Mouse (Mus musculus) G1E (cell line): ENCODE data around the gene Megf6.

ENCODE experiments used
- CTCF ChIP-seq: IDR thresholded peaks from 2 replicates; pipeline ENCODE4 v1.5.1; 2012; ENCODE audit warnings: low read depth, low read length, inconsistent platforms, mixed read lengths
- GATA1 ChIP-seq: IDR thresholded peaks from 2 replicates; pipeline ENCODE4 v1.6.1; 2012; ENCODE audit warnings: borderline replicate concordance, low read length, inconsistent platforms, mixed read lengths
- GATA2 ChIP-seq: IDR thresholded peaks from 2 replicates; pipeline ENCODE4 v1.6.1; 2012; ENCODE audit warnings: low read depth, low read length, inconsistent platforms, borderline replicate concordance
- TAL1 ChIP-seq: conservative IDR thresholded peaks from 2 replicates; pipeline ENCODE4 v1.6.1; 2012; ENCODE audit warnings: low read depth, low read length, inconsistent platforms, mixed read lengths

GRCm38 (mm10) chr4:154217711-154218350 lies 47.3 kb downstream of the Megf6 start:
- no peak for TF ChIP-seq TAL1
- TF ChIP-seq CTCF = no peak
- no peak for TF ChIP-seq GATA1
- TF ChIP-seq GATA2 = no peak
